In genomic region chr3:83591206-83591605, GRCm38 (mm10) we compare ENCODE assay signal across 33 mouse cellular contexts.
"Had no signal": no experiment of that assay in that cellular context is flagged by ENCODE, and none has a peak within 500 bp of the region (broad histone marks: within the 10 kb centered on the region; RNA-seq: fewer than 3 reads in every experiment).

No protein-coding gene starts in this region.

- DNase-seq: left cerebral cortex, postnatal 4 days; liver; liver, embryonic 13.5 days; liver, postnatal 0 days; lung, adult 18-20 months; lung, adult 2 months; lung, embryonic 14.5 days; lung, postnatal 10 days; lung, postnatal 14 days; lung, postnatal 36 days; lung, postnatal 4 days; midbrain, embryonic 14.5 days had no signal

- H3K9ac ChIP-seq: limb, embryonic 12.5 days; limb, embryonic 13.5 days; limb, embryonic 15.5 days; liver, embryonic 12.5 days; liver, embryonic 13.5 days; liver, embryonic 14.5 days; liver, embryonic 15.5 days; liver, postnatal 0 days; lung, embryonic 14.5 days; lung, embryonic 15.5 days; midbrain, embryonic 12.5 days; midbrain, embryonic 13.5 days; midbrain, embryonic 15.5 days; neural tube, embryonic 12.5 days; neural tube, embryonic 13.5 days had no signal

- H3K27me3 ChIP-seq: limb, embryonic 12.5 days; limb, embryonic 13.5 days; limb, embryonic 15.5 days; liver, embryonic 12.5 days; liver, embryonic 13.5 days; liver, embryonic 15.5 days; lung, embryonic 15.5 days; megakaryocyte, embryonic 14.5 days; midbrain, embryonic 12.5 days; midbrain, embryonic 13.5 days; midbrain, embryonic 15.5 days had no signal

- H3K9me3 ChIP-seq: limb, embryonic 10.5 days; limb, embryonic 12.5 days; limb, embryonic 15.5 days; liver, embryonic 13.5 days; liver, embryonic 15.5 days; lung, embryonic 15.5 days; midbrain, embryonic 12.5 days; midbrain, embryonic 13.5 days; midbrain, embryonic 15.5 days; neural tube, embryonic 12.5 days; neural tube, embryonic 13.5 days had no signal

- H3K4me3 ChIP-seq: limb, embryonic 10.5 days; limb, embryonic 12.5 days; limb, embryonic 13.5 days; limb, embryonic 15.5 days; liver, embryonic 12.5 days; liver, embryonic 13.5 days; liver, embryonic 15.5 days; lung, embryonic 15.5 days; megakaryocyte, embryonic 14.5 days; midbrain, embryonic 10.5 days; midbrain, embryonic 12.5 days; midbrain, embryonic 13.5 days; midbrain, embryonic 15.5 days; myocyte; neural tube, embryonic 12.5 days; neural tube, embryonic 13.5 days had no signal

- H3K27ac ChIP-seq: limb, embryonic 10.5 days; limb, embryonic 12.5 days; limb, embryonic 13.5 days; limb, embryonic 15.5 days; liver, embryonic 12.5 days; liver, embryonic 13.5 days; liver, embryonic 14.5 days; liver, embryonic 15.5 days; lung, embryonic 15.5 days; macrophage; midbrain, embryonic 10.5 days; midbrain, embryonic 12.5 days; midbrain, embryonic 13.5 days; midbrain, embryonic 15.5 days; neural tube, embryonic 12.5 days; neural tube, embryonic 13.5 days had no signal

- H3K4me1 ChIP-seq: limb, embryonic 15.5 days; liver, embryonic 12.5 days; liver, embryonic 13.5 days; liver, embryonic 15.5 days; lung, embryonic 15.5 days; megakaryocyte, embryonic 14.5 days; midbrain, embryonic 12.5 days; midbrain, embryonic 15.5 days; neural tube, embryonic 12.5 days; neural tube, embryonic 13.5 days had no signal

- H3K36me3 ChIP-seq: limb, embryonic 10.5 days; limb, embryonic 12.5 days; limb, embryonic 13.5 days; limb, embryonic 15.5 days; liver, embryonic 12.5 days; liver, embryonic 13.5 days; liver, embryonic 15.5 days; lung, embryonic 15.5 days; midbrain, embryonic 10.5 days; midbrain, embryonic 12.5 days; midbrain, embryonic 13.5 days; midbrain, embryonic 15.5 days; neural tube, embryonic 12.5 days; neural tube, embryonic 13.5 days had no signal

- H3K4me2 ChIP-seq: limb, embryonic 12.5 days; limb, embryonic 13.5 days; limb, embryonic 15.5 days; liver, embryonic 11.5 days; liver, embryonic 12.5 days; liver, embryonic 13.5 days; liver, embryonic 15.5 days; lung, embryonic 14.5 days; lung, embryonic 15.5 days; midbrain, embryonic 11.5 days; midbrain, embryonic 12.5 days; midbrain, embryonic 13.5 days; midbrain, embryonic 15.5 days; neural tube, embryonic 12.5 days; neural tube, embryonic 13.5 days had no signal

- ATAC-seq: liver, embryonic 12.5 days; liver, postnatal 0 days; lung, postnatal 0 days; midbrain, embryonic 13.5 days; midbrain, embryonic 15.5 days; midbrain, embryonic 16.5 days had no signal
